Mouse (Mus musculus): ENCODE data around the gene Ocln.
A peak's percentile ranks its signal among the peaks of the same experiment; 100 is the strongest.

The Ocln gene

DNA sequence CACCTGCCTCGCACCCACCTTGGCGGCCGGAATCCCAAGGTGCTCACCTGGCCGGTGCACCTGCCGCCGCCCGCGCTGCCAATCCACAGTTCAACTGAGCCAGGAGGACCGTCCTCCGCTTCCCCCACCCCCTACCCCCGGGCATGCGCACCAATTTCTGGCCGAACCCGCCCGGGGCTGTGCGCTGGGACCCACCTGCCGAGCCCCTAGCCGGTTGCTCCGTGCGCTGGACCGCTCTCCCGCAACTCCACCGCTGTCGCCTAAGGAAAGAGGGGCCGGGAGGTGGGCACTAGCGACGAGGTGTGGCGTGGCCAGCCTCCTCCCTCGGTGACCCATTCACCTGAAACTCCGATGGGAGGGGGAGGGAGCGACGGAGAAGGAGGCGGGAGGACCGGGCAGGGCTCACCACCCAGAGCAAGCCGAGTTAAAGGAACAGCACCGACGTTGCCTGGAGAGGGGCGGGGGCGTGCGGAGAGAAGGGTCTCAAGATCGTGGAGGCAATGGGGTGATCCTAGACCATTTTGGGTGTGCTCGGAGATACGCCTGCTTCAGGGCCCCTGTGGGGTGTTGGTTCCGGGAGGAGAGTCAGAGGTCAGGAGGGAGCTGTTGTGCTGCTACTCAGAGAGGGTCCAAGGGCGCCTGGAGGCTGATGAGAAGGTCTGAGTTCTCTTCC is at the start of gene Ocln:
TSS of gene Ocln (minus strand) at position 350 of the 673 bp plus-strand sequence.
- peak; percentile 82 to 91 for DNase-seq

DNA sequence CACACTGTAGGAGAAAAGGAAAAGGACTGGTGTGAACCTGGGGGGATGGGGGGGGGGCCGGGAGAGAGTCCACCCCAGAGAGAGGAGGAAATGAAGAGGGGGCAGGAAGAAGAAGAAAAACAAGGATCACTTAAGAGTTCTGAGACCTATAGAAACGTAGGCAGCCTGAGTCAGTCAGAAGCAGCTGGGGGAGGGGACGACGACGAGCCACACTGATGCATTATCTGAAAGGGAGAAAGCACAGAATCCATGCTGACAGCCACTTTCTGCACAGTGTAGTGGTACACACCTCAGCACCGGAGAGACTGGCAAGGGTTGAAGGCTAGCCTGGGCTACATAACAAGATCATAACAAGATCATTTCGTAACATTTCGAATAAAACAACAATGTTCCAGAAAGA is 48.5 kb upstream of the Ocln start:
- DNase-seq, result no peak

DNA sequence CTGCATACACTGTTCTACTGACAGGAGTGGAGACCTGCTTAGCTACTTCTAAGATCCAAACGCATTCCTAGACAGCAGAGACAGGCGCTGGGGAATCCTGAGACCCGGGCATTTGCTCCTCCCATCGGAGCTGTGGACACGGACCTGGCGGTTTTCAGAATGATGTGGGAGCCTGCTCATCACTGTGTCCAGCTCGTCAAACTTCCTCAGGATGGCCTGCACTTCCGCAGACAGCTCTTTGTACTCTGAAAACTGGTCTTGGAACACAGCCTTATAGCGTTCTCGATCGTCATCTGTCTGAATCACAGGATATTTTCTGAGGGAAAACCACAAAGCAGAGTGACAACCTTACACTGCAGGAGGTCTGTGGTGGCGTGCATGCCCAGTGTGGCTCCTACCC is 47.8 kb upstream of the Ocln start:
- DNase-seq, result no peak

DNA sequence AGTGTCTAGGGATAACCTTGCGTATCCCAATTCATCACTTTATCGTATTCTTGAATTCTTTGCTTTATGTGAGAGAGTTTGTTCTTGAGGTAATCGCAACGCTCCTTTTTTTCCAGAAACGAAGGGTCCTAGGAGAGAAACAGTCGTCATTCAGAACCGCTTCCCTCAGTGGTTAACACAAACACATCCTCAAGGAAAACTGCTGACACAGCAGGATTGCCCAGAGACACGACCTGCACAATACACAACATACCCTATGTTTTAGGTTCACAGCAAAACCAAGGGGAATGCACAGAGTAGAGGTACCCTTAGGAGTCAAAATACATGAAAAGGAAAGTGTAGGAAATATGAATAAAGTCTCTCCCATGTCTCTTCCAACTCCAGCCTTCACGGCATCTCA is 44.8 kb upstream of the Ocln start:
- no peak for DNase-seq

DNA sequence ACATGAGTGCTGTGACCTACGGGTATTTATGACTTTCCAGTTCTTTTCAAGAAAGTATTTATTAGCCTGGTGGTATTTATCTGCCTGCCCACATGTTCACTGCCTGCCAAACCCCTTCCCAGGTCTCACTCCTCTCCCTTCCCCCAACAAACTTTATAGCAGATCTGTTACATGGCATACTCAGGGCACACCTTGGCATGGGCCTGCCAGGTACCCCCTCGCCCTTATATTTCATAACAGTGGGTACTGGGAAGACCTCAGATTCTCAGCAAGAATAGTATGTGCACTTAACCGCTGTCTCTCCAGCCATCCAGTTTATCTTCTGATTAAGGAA is 43.0 kb upstream of the Ocln start:
- no peak for DNase-seq

DNA sequence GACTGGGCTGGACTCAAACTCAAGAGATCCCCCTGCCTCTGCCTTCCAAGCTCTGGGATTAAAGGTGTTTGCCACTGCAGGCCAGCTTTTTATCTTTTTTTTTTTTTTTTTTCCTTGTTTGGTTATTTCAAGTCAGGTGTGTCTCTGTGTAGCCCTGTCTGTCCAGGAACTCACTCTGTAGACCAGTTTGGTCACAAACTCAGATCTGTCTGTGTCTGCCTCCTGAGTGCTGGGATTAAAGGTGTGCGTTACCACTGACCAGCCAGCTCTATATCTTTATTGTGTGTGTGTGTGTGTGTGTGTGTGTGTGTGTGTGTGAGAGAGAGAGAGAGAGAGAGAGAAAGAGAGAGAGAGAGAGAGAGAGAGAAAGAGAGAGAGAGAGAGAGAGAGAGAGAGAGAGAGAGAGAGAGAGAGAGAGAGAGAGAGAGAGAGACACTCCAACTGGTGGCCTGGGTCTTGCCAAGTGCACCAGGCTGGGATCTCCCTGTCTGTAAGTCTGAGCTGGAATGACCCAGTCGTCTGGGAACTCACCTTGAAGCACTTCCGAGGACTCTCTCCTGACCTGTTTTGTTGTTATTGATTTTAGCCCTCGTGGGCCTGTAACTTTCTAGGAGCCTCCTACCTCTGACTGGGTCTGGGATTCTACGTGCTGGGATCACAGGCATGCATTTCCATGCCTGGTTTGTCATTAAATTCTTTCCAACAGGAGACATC is 42.5 kb upstream of the Ocln start:
- no peak for DNase-seq

DNA sequence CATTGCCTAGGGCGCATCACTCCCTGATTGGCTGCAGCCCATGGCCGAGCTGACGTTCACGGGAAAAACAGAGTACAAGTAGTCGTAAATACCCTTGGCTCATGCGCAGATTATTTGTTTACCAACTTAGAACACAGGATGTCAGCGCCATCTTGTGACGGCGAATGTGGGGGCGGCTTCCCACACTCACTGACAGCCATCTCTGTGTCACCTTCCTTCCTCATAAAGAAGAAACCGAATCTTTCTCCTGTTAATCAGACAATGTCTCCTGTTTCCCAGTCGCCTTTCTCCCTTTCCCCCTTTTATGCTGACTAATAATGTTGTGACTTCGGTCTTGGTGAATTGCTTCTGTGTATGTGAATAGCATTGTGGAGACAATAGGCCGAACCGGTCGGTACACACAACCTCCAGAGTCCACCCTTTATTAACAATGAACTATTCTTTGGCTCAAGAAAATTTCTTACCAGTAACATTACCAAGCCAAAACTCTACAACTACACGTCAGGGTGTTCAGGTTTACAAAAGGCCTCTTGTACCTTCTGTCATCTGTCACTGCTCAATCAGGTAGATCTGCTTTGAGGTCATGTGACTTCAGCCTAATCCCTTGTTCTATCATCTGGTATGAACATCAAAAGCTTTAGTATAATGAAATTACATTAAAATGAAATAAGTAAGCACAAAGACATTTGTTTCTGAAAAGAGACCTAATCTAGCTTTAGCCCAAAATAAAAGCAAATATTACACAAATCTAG is 41.7 kb upstream of the Ocln start:
- peak in 1 of 2 experiments; percentile 50 for DNase-seq

DNA sequence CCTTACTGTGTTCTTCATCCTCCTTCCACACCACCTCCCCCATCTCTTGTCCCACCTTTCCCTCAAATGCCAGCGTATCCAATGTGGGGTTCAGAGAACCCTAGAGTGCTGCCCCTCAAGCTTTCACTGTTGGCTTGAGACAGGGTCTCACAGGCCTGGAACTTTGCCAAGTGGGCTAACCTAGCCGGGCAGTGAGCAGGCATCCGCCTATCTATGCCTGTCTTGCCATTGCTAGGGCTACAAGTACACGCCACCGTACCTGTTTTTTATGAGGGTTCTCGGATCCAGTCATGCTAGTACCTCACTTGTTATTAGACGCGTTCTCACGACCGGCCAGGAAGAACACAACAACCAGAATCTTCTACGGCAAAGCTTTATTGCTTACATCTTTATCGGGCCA is 36.1 kb upstream of the Ocln start:
- DNase-seq, result no peak

DNA sequence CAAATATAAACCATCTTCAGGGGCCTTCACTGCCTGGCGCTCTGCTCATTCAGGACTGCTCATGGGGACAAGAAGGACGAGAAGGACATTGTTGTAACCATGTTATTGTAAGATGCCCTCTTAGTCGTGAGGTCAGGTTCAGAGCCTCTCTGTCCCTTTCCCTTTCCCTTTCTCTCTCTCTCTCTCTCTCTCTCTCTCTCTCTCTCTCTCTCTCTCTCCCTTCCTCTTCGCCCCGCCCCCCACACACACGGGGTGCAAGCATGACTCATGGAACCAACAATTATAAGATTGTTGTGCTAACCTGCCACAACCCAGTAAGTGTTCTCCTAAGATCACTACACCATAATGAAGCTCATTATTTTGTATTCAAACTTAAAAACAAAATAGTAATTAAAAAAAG is 29.6 kb upstream of the Ocln start:
- DNase-seq, result no peak

DNA sequence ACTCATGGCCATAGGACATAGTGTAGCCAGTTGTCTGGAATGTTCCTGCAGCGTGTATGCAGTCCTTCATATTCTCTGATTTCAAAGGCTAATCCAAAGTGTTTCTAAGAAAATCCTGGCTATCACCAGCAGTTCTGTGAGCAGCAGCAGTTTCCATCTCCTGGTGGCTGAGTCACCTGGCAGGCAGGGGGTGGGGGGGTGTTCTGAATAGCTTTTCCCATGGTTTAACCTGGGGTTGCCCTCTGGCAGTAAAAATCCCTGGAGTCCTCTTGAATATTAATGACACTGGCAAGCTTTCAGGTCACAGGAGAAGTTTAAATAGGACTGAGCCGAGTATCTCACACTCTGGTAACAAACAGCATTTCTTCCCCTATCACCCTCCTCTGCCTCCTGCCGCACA is 29.2 kb upstream of the Ocln start:
- peak; percentile 75 to 87 for DNase-seq

DNA sequence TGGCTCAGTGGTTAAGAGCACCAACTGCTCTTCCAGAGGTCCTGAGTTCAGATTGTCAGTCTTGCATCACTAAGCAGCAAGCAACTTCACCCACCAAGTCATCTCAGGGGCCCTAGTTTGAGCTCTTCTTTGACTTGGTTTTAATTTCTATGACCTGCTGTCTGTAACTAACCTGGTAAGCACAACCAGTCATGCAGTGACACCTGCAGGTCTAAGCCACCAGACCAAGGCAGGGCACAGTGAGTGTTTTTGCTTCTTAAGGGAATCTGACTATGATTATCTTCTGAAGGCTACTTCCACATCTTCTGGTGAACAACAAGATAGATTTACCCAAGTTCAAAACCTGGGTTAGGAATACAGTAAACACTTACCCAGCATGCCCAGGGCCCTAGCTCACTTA is 27.4 kb upstream of the Ocln start:
- DNase-seq, result peak in 1 of 2 experiments; percentile 25

DNA sequence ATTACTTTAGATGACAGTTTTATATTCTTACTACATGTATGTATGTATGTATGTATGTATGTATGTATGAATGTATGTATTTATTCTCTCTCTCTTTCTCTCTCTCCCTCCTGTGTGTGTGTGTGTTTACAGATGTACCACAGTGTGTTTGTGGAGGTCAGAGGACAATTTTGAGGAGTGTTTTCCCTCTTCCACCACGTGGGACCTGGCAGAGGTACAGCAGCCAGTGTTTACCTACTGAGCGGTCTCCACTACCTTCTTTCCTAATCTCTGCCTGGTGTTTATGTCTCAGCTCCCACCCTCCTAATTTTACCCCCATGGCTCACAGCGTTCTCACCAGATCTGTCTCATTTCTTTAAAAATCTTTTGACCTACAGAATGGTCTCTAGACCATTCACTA is 26.7 kb upstream of the Ocln start:
- no peak for DNase-seq

DNA sequence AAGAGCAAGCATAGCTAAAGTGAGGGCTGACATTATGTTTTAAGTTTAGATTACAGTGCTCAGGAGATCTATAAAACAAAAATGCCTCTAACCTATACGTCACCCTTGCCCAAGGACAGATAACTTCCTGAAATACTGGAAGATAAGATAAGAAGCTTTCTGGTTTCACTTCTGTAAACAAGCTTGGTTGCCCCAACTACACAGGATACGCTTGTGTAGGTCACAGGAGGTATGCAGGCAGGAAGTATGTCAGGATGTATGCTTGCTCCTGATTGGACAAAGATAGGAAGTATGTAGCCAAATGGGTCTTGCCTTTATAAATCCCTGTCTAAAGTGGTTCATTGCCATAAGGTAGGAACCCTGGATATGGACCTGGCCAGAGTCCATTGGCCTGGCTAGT is 23.4 kb upstream of the Ocln start:
- no peak for DNase-seq

DNA sequence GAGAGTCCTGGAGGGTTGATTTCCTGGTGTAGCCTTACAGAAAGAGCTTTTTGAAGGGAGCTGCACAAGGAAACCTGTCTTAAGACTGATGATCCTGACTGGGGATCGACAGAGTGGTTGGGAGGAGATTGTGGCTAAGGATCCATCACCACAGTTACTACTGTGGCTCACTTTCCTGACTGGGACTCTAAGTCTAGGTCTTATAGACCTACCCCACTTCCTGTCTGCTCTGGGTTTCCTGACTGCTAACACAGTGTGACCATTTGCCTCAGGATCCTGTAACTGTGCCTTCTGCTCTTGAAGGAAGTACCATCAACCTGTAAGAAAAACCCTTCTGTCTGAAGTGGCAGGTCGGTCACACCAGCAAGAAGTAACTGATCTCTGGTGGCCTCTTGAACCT is 18.2 kb upstream of the Ocln start:
- no peak for DNase-seq

DNA sequence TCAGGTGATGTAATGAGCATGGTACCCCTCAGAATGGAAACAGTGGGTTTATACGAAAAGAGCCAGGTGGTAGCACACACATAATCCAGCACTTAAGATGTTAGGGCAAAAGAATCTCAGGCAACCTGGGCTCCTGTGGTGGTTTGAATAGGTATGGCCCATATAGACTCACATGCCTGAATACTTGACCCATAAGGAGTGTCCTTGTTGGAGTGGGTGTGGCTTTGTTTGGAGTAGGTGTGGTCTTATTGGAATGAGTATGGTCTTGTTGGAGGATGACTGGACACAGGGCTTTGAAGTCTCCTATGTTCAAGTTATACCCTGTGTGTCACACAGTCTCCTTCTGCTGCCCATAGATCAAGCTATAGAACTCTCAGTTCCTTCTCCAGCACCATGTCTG is 15.8 kb upstream of the Ocln start:
- DNase-seq, result no peak

DNA sequence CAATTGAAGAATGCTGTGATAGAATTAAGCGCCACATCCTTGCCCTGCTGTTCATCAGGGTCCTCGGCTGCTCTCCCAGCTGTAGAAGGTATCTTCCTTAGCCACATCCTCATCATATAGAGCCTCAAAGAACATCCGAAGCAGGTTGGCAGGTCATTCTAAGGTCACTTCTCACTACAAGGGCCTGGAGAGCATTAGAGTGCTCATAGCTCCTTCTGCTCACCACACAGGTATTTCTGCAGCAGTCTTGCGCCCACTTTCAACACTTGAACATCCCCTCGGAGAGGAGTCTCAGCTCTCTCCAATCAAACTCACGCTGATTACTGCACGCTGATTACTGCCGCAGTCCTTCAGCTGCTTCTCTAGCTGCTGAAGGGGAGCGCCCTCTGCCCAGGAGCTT is 6.9 kb upstream of the Ocln start:
- no peak for DNase-seq

DNA sequence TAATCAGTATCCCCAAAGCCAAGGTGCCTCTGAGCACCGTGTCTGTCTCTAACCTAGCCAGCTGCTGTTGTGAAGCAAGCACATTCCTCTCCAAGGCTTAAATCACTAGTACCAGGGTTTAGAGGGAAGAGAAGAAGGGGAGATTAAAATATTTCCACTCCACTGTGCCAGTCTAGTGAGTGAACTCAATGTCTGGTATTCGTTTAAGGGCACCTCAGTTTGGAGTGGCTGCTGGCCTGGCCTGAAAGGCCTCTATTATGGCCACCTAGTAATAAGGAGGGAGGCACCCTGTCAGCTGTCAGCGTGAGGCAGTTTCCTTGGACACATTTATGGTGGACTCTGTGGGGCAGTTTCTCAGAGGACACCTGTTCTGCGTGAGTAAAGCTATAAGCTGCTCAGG is 4.5 kb upstream of the Ocln start:
- no peak for DNase-seq

DNA sequence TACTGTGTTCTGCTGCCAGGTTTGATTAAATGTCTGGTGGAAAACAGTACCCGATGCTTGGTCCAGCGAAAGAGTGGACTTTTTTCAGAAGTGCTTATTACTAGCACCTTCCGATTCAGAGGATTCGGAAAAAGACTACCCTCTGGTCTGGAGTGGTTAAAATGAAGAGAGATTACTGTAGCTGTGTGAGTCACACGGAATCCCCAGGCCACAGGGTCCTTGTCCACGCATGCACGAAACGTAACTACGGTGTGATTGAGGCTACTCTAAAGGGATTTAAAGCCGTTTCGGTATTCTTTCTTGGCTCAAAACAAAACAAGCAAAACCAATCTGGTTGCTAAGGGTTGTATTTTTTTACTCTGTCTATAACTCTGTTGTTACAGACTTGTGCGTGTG is 522 bp upstream of the Ocln start:
- no peak for DNase-seq

DNA sequence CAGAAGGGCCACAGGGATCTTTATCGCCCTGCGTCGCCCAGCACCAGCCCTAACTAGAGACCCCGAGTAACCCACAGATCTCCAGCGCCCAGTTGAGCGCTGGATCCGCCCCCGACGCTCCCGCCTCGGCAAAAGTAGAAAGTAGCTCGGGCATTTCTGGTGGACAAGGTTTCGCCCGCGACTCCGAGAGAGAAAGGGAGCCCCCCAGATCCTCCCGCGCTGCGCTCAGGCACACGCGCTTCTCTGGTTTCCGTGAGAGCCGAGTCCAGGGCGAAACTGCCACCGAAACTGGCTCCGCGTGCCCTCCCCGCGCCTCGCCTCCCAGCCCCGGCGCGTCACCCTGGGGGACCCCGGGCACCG is 529 bp downstream of the Ocln start:
- no peak for DNase-seq

DNA sequence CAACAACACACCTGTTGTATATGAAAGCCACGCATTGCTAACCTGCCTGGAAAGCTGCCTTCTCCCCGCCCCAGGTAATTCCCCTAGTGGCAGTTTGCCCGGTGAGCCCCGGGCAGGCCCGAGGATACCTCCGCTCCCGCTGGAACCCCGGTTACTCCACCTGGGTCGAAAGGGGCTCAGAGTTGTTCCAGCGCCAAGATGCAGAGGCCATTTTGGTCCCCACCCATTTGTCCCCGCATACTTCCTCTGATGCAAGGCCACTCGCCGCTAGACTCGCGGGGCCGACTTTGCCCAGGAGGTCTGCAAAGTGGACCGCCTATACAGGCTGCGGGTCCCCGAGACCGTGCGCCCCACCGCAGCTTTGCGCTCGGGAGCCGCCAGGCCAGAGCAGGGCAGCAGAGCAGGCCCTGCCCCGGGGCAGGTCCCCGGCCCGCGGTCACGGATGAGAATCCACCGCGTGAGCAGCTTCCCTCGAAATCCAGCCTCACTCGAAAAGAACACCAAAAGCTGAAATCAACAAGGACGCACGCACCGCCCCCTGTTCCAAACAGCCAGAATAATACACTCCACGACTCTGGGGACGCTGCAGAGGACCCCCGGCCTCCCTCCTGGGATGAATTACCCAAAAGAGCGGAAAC is 1.0 kb downstream of the Ocln start:
- peak; percentile 54 to 62 for DNase-seq

DNA sequence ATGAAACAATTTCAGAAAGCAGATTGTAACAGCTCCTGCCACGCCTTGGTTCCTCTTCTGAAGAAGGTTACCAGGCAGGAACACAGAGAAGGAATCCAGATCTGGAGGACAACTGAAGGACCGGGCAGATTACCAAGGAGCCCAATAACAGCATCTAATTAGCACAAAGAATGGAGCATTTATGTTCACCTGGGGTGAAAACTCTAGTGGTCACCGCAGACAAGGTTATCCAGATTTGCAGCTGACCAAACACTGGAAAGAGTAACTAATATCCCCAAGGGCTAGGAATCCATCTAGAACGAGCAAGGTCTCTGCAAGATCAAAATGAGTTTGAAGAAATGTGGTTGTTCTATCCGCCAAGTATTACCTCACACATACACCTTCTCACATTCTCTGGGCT is 5.2 kb downstream of the Ocln start:
- DNase-seq, result peak; percentile 34 to 61

DNA sequence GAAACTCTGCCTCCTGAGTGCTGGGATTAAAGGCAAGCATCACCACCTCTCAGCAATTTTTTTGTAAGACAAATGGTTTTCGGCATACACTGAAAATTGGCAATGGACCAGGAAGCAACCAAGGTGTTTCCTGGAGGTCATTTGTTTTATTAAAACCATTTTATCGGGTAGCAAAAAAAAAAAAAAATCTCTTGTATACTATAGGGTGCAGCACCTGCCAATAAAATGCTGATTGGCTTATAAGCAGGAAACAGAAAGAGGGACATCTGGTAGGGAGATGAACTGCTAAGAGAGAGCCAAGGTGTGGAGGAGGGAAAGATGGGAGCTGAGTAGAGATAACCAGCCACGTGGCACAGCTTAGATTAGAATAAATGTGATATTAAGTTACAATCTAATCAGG is 7.0 kb downstream of the Ocln start:
- no peak for DNase-seq

DNA sequence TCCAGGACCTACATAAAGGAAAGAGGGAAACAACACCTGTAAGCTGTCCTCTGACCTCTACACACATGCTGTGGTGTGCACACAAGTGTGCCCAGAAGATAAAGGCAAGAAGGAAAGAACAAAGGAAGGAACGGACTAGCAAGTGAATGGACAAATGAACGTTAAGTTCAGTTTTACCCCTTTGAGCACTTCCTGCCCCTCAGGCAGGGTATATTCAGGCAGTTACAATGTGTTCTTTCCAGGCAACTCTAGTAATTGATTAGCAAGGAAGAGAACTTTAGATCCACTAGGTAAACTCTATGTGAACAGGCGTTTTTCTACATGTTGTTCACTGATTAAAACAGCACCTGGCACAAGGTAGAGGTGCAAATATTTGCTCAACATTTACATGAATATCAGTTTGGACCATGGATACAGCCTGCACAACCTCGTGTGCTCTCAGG is 8.3 kb downstream of the Ocln start:
- no peak for DNase-seq
